Mouse (Mus musculus): ENCODE data around the gene M1ap.

- TF ChIP-seq GATA1 (IDR thresholded peaks at IDR 0.05; ENCODE audit: low read length) (no peak), TAL1 (IDR thresholded peaks at IDR 0.05; ENCODE audit: low read length) (no peak)
These were observed 77.1 kb downstream of the M1ap start for GRCm38 (mm10) chr6:83023786-83024185.

Measured in erythroblast, embryonic 14.5 days (primary cell).